In genomic region chr1:69759544-69759943, GRCm38 (mm10) we compare ENCODE assay signal across 9 mouse cellular contexts.
A peak's percentile ranks its signal among the peaks of the same experiment; 100 is the strongest.
DNase-seq lines count a peak whose midpoint lies in the region; ATAC-seq lines count a peak whose summit lies in the region.
"Had no signal": no experiment of that assay in that cellular context is flagged by ENCODE, and none has a peak within 500 bp of the region (broad histone marks: within the 10 kb centered on the region; RNA-seq: fewer than 3 reads in every experiment).

No protein-coding gene starts in this region.

- no peak overlapping the region for H3K27ac ChIP-seq in forebrain, embryonic 14.5 days (ENCODE audit: low read depth, low read length)
- H3K27ac ChIP-seq in forebrain, embryonic 15.5 days (replicated peaks) = no peak overlapping the region
- H3K27ac ChIP-seq in liver, embryonic 15.5 days (replicated peaks) = no peak overlapping the region

- H3K27me3 ChIP-seq in forebrain, embryonic 14.5 days (replicated peaks; ENCODE audit: control insufficient read depth, insufficient read depth, low read length) = no peaks in the 10 kb centered on the region
- no peaks in the 10 kb centered on the region for H3K27me3 ChIP-seq in forebrain, embryonic 15.5 days
- H3K27me3 ChIP-seq in liver, embryonic 15.5 days = no peaks in the 10 kb centered on the region

- no peak overlapping the region for H3K4me2 ChIP-seq in forebrain, embryonic 14.5 days (ENCODE audit: low read length)
- no peak overlapping the region for H3K4me2 ChIP-seq in forebrain, embryonic 15.5 days (replicated peaks)
- peak overlapping the region; percentile 44 for H3K4me2 ChIP-seq in liver, embryonic 15.5 days

- DNase-seq in forebrain, embryonic 14.5 days (ENCODE audit: low spot score) = peak; percentile 9
- DNase-seq in right cerebral cortex, adult 18-20 months = peak; percentile 10
- no peak for DNase-seq in right cerebral cortex, postnatal 4 days
- DNase-seq in urinary bladder, postnatal 14 days (ENCODE audit: low spot score) = no peak
- DNase-seq in adrenal gland, postnatal 4 days (ENCODE audit: low spot score in 2 of 2) = no peak
- DNase-seq in kidney, postnatal 36 days = no peak

- H3K9me3 ChIP-seq in forebrain, embryonic 14.5 days (replicated peaks; ENCODE audit: control insufficient read depth, low read length) = no peaks in the 10 kb centered on the region
- no peaks in the 10 kb centered on the region for H3K9me3 ChIP-seq in forebrain, embryonic 15.5 days
- no peaks in the 10 kb centered on the region for H3K9me3 ChIP-seq in liver, embryonic 15.5 days (replicated peaks)
- H3K9me3 ChIP-seq: G1E had no signal

- H3K9ac ChIP-seq in forebrain, embryonic 14.5 days (ENCODE audit: low read length) = no peak overlapping the region
- no peak overlapping the region for H3K9ac ChIP-seq in forebrain, embryonic 15.5 days (replicated peaks)
- H3K9ac ChIP-seq in liver, embryonic 15.5 days = no peak overlapping the region

- ATAC-seq in forebrain, embryonic 14.5 days = no peak
- no peak for ATAC-seq in forebrain, embryonic 15.5 days (replicated peaks)
- ATAC-seq in liver, embryonic 15.5 days (ENCODE audit: insufficient read depth) = no peak

- no peak overlapping the region for H3K4me3 ChIP-seq in forebrain, embryonic 14.5 days (ENCODE audit: low read depth, low read length)
- no peak overlapping the region for H3K4me3 ChIP-seq in forebrain, embryonic 15.5 days
- H3K4me3 ChIP-seq in liver, embryonic 15.5 days (replicated peaks) = peak overlapping the region; percentile 25

- H3K36me3 ChIP-seq in forebrain, embryonic 14.5 days (ENCODE audit: control insufficient read depth, insufficient read depth, low read length) = no peaks in the 10 kb centered on the region
- H3K36me3 ChIP-seq in forebrain, embryonic 15.5 days = no peaks in the 10 kb centered on the region
- H3K36me3 ChIP-seq in liver, embryonic 15.5 days (replicated peaks) = no peaks in the 10 kb centered on the region
- H3K36me3 ChIP-seq: G1E had no signal

- WGBS in forebrain, embryonic 14.5 days = 73% methylated on average over 13 of the region's 13 CpGs
- WGBS in forebrain, embryonic 15.5 days = 70% methylated on average over 13 of the region's 13 CpGs
- 34% methylated on average over 13 of the region's 13 CpGs for WGBS in liver, embryonic 15.5 days (ENCODE audit: insufficient replicate concordance)

- no peaks in the 10 kb centered on the region for H3K4me1 ChIP-seq in forebrain, embryonic 14.5 days (ENCODE audit: control insufficient read depth, insufficient read depth, low read length)
- no peaks in the 10 kb centered on the region for H3K4me1 ChIP-seq in forebrain, embryonic 15.5 days
- no peaks in the 10 kb centered on the region for H3K4me1 ChIP-seq in liver, embryonic 15.5 days (replicated peaks)

Comparison
In these comparisons a context has a peak if more than half of its experiments do, and no peak if none do; other contexts are left out.
1. DNase-seq: peak in forebrain, embryonic 14.5 days (single experiment) and right cerebral cortex, adult 18-20 months (single experiment); none in right cerebral cortex, postnatal 4 days (single experiment), urinary bladder, postnatal 14 days (single experiment), adrenal gland, postnatal 4 days (0 of 2) and kidney, postnatal 36 days (0 of 2).